Mouse (Mus musculus) effector memory CD4-positive, alpha-beta T cell, adult 7 months (primary cell): ENCODE measurements around the gene Mcee. TPM values are rescaled to one million over a fixed set of nuclear protein-coding genes. Genes with fewer than 3 reads are reported as not detected.

Source experiments
- polyA plus RNA-seq: library from polyadenylated mRNA; unstranded; fragments of 100-300 nt; shearing (Covaris generic); gene quantifications from one replicate; pipeline ENCODE4 v1.2.1, GENCODE M21; 2017

Mcee gene
- polyA plus RNA-seq = 10.7 TPM

DNA sequence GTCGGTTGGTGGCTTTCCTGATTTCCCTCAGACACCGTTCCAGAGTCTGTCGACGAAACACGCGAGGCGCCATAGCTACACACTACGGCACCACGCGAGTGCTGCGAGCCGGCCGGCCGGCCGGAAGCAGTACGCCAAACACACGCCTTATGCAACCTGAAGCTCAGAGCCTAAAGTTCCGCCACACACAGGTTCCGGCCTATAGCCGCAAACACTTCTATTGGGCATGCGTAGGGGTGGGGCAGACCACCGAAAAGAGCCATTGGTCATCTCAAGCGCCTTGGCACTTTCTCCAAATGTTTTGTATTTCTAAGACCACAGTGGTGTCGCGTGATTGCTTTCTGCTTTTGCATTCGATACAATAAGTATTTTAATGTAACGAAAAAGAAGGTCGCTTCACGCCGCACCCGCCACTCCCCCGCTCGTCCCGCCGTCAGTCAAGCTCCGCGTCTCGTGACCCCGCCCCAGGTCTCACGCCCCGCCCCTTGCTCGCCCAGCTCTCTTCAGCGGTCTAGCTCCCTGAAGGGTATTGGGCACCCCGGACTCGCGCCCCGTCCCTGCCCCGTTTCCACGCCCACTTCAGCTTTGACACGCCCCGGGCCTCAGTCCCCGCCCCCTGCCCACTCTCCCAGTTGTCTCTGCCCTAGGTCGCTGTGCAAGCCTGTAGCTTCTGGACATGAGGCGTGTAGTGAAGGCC, at the start of gene Mcee, which contains the start of gene Mphosph10:
Mcee (plus strand) TSS at position 486 of the 697 bp plus-strand sequence.
Mphosph10 (minus strand) TSS at position 147 of the 697 bp plus-strand sequence.

DNA sequence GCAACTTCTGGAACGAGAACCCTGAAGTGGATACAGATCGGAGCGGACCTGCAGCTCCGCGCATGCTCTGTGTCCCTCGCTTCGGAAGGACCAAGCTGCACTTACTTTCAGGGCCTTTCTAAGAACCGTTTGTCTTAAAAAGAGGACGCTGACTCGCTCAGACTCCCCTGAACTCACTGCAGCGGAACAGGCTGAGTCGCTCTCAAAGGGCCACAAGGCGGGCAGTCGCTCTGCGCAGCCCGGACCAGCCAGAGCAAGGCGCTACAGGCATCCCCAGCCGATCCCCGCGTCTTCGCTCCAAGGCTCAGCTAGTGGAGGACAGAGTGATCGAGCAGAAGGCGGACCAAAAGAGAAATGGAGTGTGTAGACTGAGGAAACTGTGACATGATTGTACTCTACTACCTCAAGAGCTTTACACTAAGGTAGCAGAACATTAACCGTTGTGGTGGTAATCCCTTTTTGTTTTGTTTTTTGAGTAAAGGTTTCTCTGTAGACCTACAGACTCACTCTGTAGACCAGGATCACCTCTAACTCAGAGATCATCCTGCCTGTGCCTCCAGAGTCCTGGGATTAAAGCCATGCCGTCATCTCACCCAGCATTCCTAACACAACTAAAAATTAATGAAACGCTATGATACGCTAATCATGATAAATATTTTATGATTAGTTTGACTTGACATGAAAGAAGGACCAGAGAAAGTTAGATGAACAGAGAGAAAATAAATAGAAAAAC, 18.4 kb upstream of the Mcee start, which contains the start of gene Fan1:
Fan1 (minus strand) TSS at position 266 of the 733 bp plus-strand sequence.

Other genes starting within 250 kb of the Mcee start
- 1.9 TPM for gene Trpm1, start 238.8 kb upstream of the Mcee start, polyA plus RNA-seq
- gene Mtmr10, start 105.0 kb upstream of the Mcee start, polyA plus RNA-seq = 8.1 TPM
- gene Fan1, start 18.5 kb upstream of the Mcee start, polyA plus RNA-seq = 4.7 TPM
- 49.3 TPM for gene Mphosph10, start 339 bp upstream of the Mcee start, polyA plus RNA-seq
- gene Apba2, start 109.1 kb downstream of the Mcee start, polyA plus RNA-seq = not detected